Mouse (Mus musculus): ENCODE measurements at regions not wholly inside any gene's neighbourhood (a gene's known extent, or its start where the extent isn't known, plus 50 kb on each side); places are given as distances from the start of the nearest gene placed in this dataset.

- no peak for DNase-seq (ENCODE audit: low spot score)
These were observed 70.5 kb downstream of the Tmx1 start for GRCm38 (mm10) chr12:70523379-70523778.

- DNase-seq (ENCODE audit: low spot score) = no peak
These were observed 71.8 kb downstream of the Tmx1 start for GRCm38 (mm10) chr12:70524703-70525102.

- no peak for DNase-seq (ENCODE audit: low spot score)
These were observed 78.8 kb downstream of the Tmx1 start for GRCm38 (mm10) chr12:70531661-70532060.

- no peak for DNase-seq (ENCODE audit: low spot score)
These were observed 79.3 kb downstream of the Tmx1 start for GRCm38 (mm10) chr12:70532225-70532624.

- DNase-seq (ENCODE audit: low spot score) = no peak
These were observed 79.9 kb downstream of the Tmx1 start for GRCm38 (mm10) chr12:70532843-70533242.

- no peak for DNase-seq (ENCODE audit: low spot score)
These were observed 80.6 kb downstream of the Tmx1 start for GRCm38 (mm10) chr12:70533375-70533935.

- no peak for DNase-seq (ENCODE audit: low spot score)
These were observed 86.2 kb downstream of the Tmx1 start for GRCm38 (mm10) chr12:70539124-70539523.

DNA sequence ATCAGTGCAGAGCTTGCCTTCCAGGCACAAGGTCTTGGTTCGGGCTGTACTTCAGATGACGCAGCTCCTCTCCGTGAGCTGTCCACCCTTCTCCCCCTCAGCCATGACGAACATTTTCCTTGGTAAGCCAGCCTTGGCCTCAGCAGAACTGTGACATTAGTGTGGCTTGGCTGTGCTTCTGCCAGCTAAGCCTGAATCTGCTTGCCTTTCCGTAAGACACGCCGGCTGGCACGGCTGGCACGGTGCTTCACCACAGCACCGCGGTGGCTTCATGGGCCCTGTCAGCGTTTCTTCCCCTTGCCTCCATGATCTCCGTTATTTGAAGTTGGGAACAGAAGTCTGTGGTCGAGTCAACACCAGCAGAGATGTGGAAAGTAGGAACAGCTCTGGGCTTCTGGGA, 87.0 kb downstream of the Tmx1 start:
- no peak for DNase-seq (ENCODE audit: low spot score)

DNA sequence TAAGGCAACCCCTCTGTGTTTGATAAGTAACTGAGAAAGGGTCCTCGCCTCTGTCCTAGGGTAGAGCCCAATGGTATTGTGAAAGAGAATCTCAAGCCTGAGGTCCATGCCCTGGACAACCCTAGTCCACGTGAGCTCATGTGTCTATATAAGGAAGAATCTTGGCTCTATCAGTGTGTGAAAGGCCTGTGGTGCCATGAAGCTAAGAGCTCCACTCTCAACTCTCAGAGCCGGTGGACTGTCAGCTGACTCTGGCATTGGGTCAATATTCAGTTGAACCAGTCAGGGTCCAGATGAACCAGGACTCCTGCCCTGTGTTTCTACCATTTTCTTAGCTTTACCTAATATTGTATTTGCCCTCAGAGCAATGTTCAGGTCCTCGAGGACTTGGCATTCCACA, 88.5 kb downstream of the Tmx1 start:
- DNase-seq (ENCODE audit: low spot score) = no peak

DNA sequence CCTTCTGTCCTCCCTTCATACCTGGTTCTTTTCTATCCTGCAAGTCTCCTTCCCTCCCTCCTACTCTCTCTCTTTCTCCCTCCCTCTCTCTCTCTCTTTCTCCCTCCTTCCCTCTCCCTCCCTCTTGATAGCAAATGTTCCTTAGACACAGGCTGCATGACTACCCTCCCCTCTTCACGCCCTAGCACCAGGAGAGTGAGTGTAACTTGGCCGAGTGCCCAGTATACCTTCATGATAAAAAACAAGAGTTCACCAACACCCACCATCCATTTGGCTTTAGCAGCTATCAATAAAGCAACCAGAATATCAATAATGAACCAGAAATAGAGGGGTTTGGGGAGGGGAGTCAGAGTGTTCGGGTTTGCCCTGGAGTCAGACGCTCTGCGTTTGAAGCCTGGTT, 90.4 kb downstream of the Tmx1 start:
- DNase-seq (ENCODE audit: low spot score) = no peak

DNA sequence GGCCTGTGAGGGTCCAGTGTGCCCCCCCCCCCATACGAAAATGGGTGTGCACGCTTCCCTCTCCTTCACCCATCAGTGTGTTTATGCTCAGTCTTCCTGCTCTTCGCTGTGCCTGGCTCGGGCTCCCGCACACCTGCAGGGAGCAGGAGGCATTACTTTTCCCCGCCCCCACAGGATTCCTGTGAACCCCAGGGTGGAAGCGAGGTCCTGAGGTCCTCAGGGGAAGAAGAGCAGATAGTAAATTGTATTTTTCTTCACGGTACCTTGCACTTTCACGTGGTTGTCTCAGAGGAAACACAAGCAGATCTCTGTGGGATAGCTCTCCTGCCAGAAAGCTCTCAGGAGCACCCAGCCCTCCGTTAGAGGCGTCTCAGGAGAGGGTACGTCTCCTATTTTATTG, 91.4 kb downstream of the Tmx1 start:
- DNase-seq (ENCODE audit: low spot score) = no peak

GRCm38 (mm10) chr12:70544850-70545510, 92.1 kb downstream of the Tmx1 start:
- no peak for DNase-seq (ENCODE audit: low spot score)

DNA sequence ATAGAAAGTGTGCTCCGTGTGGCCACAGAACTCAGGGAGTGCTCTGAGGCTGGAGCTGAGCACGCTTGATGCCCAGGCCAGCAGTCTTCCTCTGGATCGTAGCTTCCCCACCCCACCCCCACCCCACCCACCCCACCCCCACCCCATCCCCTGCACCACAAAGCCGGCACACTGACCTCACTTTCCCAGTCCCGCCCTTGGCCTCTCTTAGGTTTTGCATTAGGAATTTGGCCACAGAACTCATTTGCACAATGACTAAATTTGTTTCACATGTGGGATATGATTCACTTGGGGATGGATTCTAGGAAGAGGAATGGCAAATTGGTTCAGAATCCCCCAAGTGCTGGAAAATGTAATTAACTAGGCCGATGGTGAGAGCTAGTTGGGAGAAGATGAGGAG, 94.3 kb downstream of the Tmx1 start:
- DNase-seq (ENCODE audit: low spot score) = no peak

GRCm38 (mm10) chr12:70549296-70549695, 96.4 kb downstream of the Tmx1 start:
- no peak for DNase-seq (ENCODE audit: low spot score)

DNA sequence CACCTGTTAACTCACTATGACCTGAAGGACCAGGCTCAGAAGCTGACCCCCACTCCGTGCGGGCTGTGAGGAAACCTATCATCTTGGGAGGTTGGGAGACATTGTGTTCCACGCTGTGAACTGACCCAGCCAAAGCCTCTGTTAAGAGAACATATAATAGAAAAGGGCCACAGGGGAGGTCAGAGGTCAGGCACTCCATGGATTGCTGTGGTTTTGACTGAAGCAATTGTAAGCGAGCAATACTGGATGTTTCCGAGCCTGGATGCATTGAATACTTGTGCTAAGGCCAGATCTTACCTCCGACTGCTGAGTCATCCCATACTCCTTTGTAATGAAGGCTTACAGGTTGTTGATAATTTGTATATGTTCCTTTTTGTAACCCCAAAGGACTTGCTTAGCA, 101.0 kb downstream of the Tmx1 start:
- no peak for DNase-seq (ENCODE audit: low spot score)

DNA sequence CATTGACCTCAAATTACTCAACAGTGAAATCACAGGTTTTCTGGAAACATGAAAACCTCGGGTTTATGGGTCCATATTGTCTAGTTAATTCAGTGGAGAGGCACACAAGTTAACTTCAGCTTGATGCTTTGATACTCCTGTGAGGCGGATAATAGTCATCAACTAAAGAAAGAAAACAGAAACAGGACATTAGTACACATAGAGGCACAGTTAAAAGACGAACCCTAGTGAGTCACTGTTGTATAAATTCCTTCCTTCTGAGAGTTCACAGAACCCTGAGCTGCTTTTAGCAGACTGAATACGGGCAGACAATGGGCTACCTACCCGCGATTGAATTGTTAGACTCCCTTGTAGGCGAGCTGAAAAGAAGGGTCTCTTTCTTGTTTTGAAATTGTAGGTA, 101.7 kb downstream of the Tmx1 start:
- no peak for DNase-seq (ENCODE audit: low spot score)

GRCm38 (mm10) chr12:70555723-70556122, 102.8 kb downstream of the Tmx1 start:
- DNase-seq (ENCODE audit: low spot score) = no peak

- no peak for DNase-seq (ENCODE audit: low spot score)
These were observed 103.9 kb downstream of the Tmx1 start for GRCm38 (mm10) chr12:70556820-70557219.

DNA sequence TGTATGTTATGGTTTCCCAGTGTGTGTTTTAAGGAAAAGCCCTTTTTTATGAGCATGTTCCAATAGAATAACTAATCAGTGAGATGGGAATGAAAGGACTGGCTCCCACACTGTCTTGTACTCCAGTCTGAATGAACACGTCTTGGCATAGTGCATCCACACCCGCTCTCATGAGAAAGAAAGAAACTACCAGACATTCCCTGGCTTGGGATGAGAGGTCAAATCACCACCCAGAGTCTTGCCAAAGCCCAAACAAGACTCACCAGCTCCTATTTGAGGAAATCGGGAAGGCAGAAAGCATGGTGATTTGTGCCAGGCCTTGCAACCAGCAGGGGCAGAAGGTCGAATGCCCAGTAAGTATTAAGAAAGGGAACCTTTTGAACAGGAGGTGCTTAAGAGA, 110.6 kb downstream of the Tmx1 start:
- no peak for DNase-seq (ENCODE audit: low spot score)

- no peak for DNase-seq (ENCODE audit: low spot score)
These were observed 122.8 kb downstream of the Tmx1 start for GRCm38 (mm10) chr12:70575665-70576064.

DNA sequence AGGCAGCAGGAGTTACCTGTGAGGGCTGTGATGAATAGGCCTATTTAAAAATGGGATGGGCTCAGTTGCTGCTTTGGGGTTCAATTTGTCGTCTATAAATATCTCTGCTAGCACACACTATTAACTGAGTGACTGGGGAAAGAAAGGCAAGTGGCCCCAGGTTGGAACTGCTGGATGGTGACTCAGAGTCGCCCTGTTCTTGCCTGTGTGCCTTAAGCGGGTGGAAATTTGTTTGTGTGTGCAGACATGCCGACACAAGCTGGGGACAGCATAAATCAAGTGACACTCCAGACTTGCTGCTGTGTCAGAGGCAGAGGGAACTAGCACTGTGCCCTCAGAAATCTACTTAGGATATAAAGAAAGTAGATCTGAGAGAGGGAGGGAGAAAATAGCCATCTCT, 124.9 kb downstream of the Tmx1 start:
- no peak for DNase-seq (ENCODE audit: low spot score)

GRCm38 (mm10) chr12:70579328-70579905, 126.5 kb downstream of the Tmx1 start:
- DNase-seq (ENCODE audit: low spot score) = no peak

- DNase-seq (ENCODE audit: low spot score) = no peak
These were observed 133.3 kb downstream of the Tmx1 start for GRCm38 (mm10) chr12:70586181-70586580.

GRCm38 (mm10) chr12:70588234-70588633, 135.3 kb downstream of the Tmx1 start:
- no peak for DNase-seq (ENCODE audit: low spot score)

Data from urinary bladder, adult 2 months (tissue).